Mouse (Mus musculus) CH12.LX (cell line): ENCODE results near the gene Kat2a. TPM values are rescaled to one million over a fixed set of nuclear protein-coding genes. Genes with fewer than 3 reads are reported as not detected.

Experiments
- DNase-seq: peaks from one replicate; pipeline ENCODE4 v3.0.0-alpha.2; 2013; ENCODE audit errors: extremely low read depth
- H3K27ac ChIP-seq: 2 replicates; pipeline ENCODE4 v1.5.1; 2012; ENCODE audit warnings: low read depth, mild to moderate bottlenecking, control low read depth, moderate library complexity; ENCODE audit not compliant: insufficient read depth
- H3K27me3 ChIP-seq: replicated peaks from 2 replicates; pipeline ENCODE3; 2012; ENCODE audit warnings: inconsistent platforms
- H3K36me3 ChIP-seq, 2 experiments: replicated peaks in 1 of 2; 2 replicates each; pipeline versions ENCODE3 to v1.6.1; 2012; ENCODE audit warnings: inconsistent platforms in 1 of 2, low read length in 1 of 2, mild to moderate bottlenecking in 1 of 2, mixed read lengths in 1 of 2, moderate library complexity in 1 of 2; ENCODE audit not compliant: control insufficient read depth in 1 of 2, insufficient read depth in 1 of 2
- H3K4me1 ChIP-seq, 2 experiments: 2 replicates each; pipeline ENCODE4 v1.6.1; 2012; ENCODE audit warnings: inconsistent platforms in 1 of 2, moderate library complexity in 1 of 2; ENCODE audit not compliant: insufficient read depth in 2 of 2, control insufficient read depth in 1 of 2
- H3K4me2 ChIP-seq: 2 replicates; pipeline ENCODE4 v1.6.1; 2012; ENCODE audit warnings: low read depth, mild to moderate bottlenecking, control low read depth; ENCODE audit not compliant: poor library complexity, insufficient read depth, severe bottlenecking
- H3K4me3 ChIP-seq, 3 experiments: fragments of 150-350 bp in 1 of 3; sonication (generic) in 1 of 3; replicated peaks in 1 of 3; 2 replicates each; pipeline versions ENCODE3 to v1.5.1; 2011 to 2012; ENCODE audit warnings: low read depth in 2 of 3, low read length in 2 of 3, mild to moderate bottlenecking in 2 of 3, moderate library complexity in 2 of 3, control low read depth in 1 of 3, improper control_type of control experiment in 1 of 3, inconsistent platforms in 1 of 3, mixed read lengths in 1 of 3; ENCODE audit not compliant: poor library complexity in 1 of 3
- H3K79me2 ChIP-seq: replicated peaks from 2 replicates; pipeline ENCODE4 v1.6.1; 2012; ENCODE audit warnings: mild to moderate bottlenecking, moderate library complexity; ENCODE audit not compliant: control insufficient read depth, poor library complexity, insufficient read depth, severe bottlenecking; ENCODE audit errors: extremely low read depth
- H3K9ac ChIP-seq: 2 replicates; pipeline ENCODE4 v1.6.1; 2012; ENCODE audit warnings: low read depth, mild to moderate bottlenecking, control low read depth, moderate library complexity; ENCODE audit not compliant: insufficient read depth
- H3K9me3 ChIP-seq: replicated peaks from 2 replicates; pipeline ENCODE3; 2012; ENCODE audit warnings: low read length, inconsistent platforms, mixed read lengths
- CHD1 ChIP-seq: IDR thresholded peaks from 2 replicates; pipeline ENCODE4 v1.6.1; 2012; ENCODE audit warnings: low read depth, low read length, improper control_type of control experiment, inconsistent platforms
- CTCF ChIP-seq, 2 experiments: IDR thresholded peaks in 1 of 2; conservative IDR thresholded peaks in 1 of 2; 2 replicates each; pipeline ENCODE4 v1.5.1; 2011 to 2012; ENCODE audit warnings: low read depth in 2 of 2, low read length in 2 of 2, improper control_type of control experiment in 1 of 2, inconsistent platforms in 1 of 2, mild to moderate bottlenecking in 1 of 2, moderate library complexity in 1 of 2
- ELF1 ChIP-seq: IDR thresholded peaks from 2 replicates; pipeline ENCODE4 v1.6.1; 2014; ENCODE audit warnings: low read depth, mild to moderate bottlenecking, inconsistent platforms, low read length, improper control_type of control experiment
- ETS1 ChIP-seq: conservative IDR thresholded peaks from 2 replicates; pipeline ENCODE4 v1.6.1; 2012; ENCODE audit warnings: low read depth, mild to moderate bottlenecking, inconsistent platforms, low read length, improper control_type of control experiment, moderate library complexity
- IRF4 ChIP-seq: IDR thresholded peaks from 2 replicates; pipeline ENCODE4 v1.6.1; 2014; ENCODE audit warnings: low read depth, mild to moderate bottlenecking, inconsistent platforms, low read length, improper control_type of control experiment
- JUND ChIP-seq: conservative IDR thresholded peaks from 2 replicates; pipeline ENCODE4 v1.6.1; 2011; ENCODE audit warnings: low read depth, low read length, improper control_type of control experiment
- MAX ChIP-seq: IDR thresholded peaks from 2 replicates; pipeline ENCODE4 v1.6.1; 2011; ENCODE audit warnings: low read length, improper control_type of control experiment
- MEF2A ChIP-seq: IDR thresholded peaks from 2 replicates; pipeline ENCODE4 v1.6.1; 2014; ENCODE audit warnings: low read depth, mild to moderate bottlenecking, inconsistent platforms, low read length, improper control_type of control experiment, borderline replicate concordance
- MXI1 ChIP-seq: IDR thresholded peaks from 2 replicates; pipeline ENCODE4 v1.6.1; 2011; ENCODE audit warnings: mild to moderate bottlenecking, low read depth, low read length, improper control_type of control experiment
- MYC ChIP-seq: IDR thresholded peaks from 2 replicates; pipeline ENCODE4 v1.6.1; 2011; ENCODE audit warnings: low read depth, mild to moderate bottlenecking, improper control_type of control experiment, low read length
- POLR2A ChIP-seq: IDR thresholded peaks from 2 replicates; pipeline ENCODE4 v1.6.1; 2011; ENCODE audit warnings: low read depth, mild to moderate bottlenecking, improper control_type of control experiment, low read length
- RAD21 ChIP-seq: IDR thresholded peaks from 2 replicates; pipeline ENCODE4 v1.6.1; 2011; ENCODE audit warnings: low read depth, mild to moderate bottlenecking, low read length, improper control_type of control experiment, moderate library complexity
- SIN3A ChIP-seq: IDR thresholded peaks from 2 replicates; pipeline ENCODE4 v1.6.1; 2012; ENCODE audit warnings: low read length, improper control_type of control experiment, inconsistent platforms
- SMC3 ChIP-seq: IDR thresholded peaks from 2 replicates; pipeline ENCODE4 v1.6.1; 2011; ENCODE audit warnings: low read depth, low read length, improper control_type of control experiment
- TBP ChIP-seq: conservative IDR thresholded peaks from 2 replicates; pipeline ENCODE4 v1.6.1; 2011; ENCODE audit warnings: low read depth, low read length, improper control_type of control experiment
- TCF12 ChIP-seq: IDR thresholded peaks from 2 replicates; pipeline ENCODE4 v1.6.1; 2014; ENCODE audit warnings: low read depth, mild to moderate bottlenecking, inconsistent platforms, low read length, improper control_type of control experiment
- UBTF ChIP-seq: IDR thresholded peaks from 2 replicates; pipeline ENCODE4 v1.6.1; 2012; ENCODE audit warnings: low read depth, mild to moderate bottlenecking, inconsistent platforms, low read length, improper control_type of control experiment, moderate library complexity
- ZC3H11A ChIP-seq: IDR thresholded peaks from 2 replicates; pipeline ENCODE4 v1.6.1; 2012; ENCODE audit warnings: low read depth, mild to moderate bottlenecking, inconsistent platforms, low read length, improper control_type of control experiment
- ZMIZ1 ChIP-seq: IDR thresholded peaks from 2 replicates; pipeline ENCODE4 v1.6.1; 2012; ENCODE audit warnings: low read depth, mild to moderate bottlenecking, inconsistent platforms, low read length, improper control_type of control experiment
- ZNF384 ChIP-seq: IDR thresholded peaks from 2 replicates; pipeline ENCODE4 v1.6.1; 2012; ENCODE audit warnings: low read depth, low read length, improper control_type of control experiment, inconsistent platforms
- dilution Hi-C: fragments of 300-500 bp; cut with MboI; formaldehyde crosslinking; loops from 2 replicates; pipeline ENCODE4 v1.14.3; 2020; ENCODE audit warnings: low sequenced_read_pairs; ENCODE audit not compliant: extremely low pct_unique_long_range_greater_than_20kb, extremely low pct_ligation_motif_present
- in situ Hi-C: fragments of 300-500 bp; cut with MboI; formaldehyde crosslinking; loops from 3 replicates; pipeline ENCODE4 v1.14.3; 2019; ENCODE audit warnings: low sequenced_read_pairs, low pct_ligation_motif_present, low pct_unique_long_range_greater_than_20kb, mixed read lengths
- polyA plus RNA-seq: library from polyadenylated mRNA; unstranded; fragments of >175 nt; gene quantifications from 2 replicates; pipeline ENCODE4 v1.2.1, GENCODE M21; 2012; ENCODE audit warnings: low read depth; ENCODE audit not compliant: insufficient read length
- total RNA-seq, 2 experiments: library from RNA; depleted of rRNA; stranded (reverse); fragments of 300-350 nt in 1 of 2; fragments of >200 nt in 1 of 2; gene quantifications; 2 replicates each; pipeline ENCODE4 v1.2.3; 2012 to 2014

Kat2a gene
- total and polyA plus RNA-seq, 3 experiments = 27.2 to 82.9 (median 30.7) TPM

GRCm38 (mm10) chr11:100702906-100703305 lies 9.4 kb downstream of the Kat2a start:
- H3K79me2 ChIP-seq = no peaks in the 10 kb centered on the region
- peak overlapping the region; percentile 41 to 56 (median 50) for H3K4me3 ChIP-seq
- TF ChIP-seq ELF1 (0 out of 2 replicates have a peak, but pooled peaks have one; percentile 5), SIN3A (no peak)
- TF ChIP-seq, all 38 proteins: peak for 1
- dilution Hi-C loops (no loop called here), in situ Hi-C loops (no loop called here)
- peak overlapping the region; percentile 86 for H3K4me2 ChIP-seq
- DNase-seq = no peak
- no peaks in the 10 kb centered on the region for H3K27me3 ChIP-seq
- peak overlapping the region; percentile 50 for H3K9ac ChIP-seq
- H3K9me3 ChIP-seq = no peaks in the 10 kb centered on the region
- peaks cover 22 to 54% of the 10 kb centered on the region in 2 experiments for H3K4me1 ChIP-seq
- peak overlapping the region; percentile 17; the same call in 1 of the 2 replicates for H3K27ac ChIP-seq
- H3K36me3 ChIP-seq = peaks cover 30 to 68% of the 10 kb centered on the region in 2 experiments

DNA sequence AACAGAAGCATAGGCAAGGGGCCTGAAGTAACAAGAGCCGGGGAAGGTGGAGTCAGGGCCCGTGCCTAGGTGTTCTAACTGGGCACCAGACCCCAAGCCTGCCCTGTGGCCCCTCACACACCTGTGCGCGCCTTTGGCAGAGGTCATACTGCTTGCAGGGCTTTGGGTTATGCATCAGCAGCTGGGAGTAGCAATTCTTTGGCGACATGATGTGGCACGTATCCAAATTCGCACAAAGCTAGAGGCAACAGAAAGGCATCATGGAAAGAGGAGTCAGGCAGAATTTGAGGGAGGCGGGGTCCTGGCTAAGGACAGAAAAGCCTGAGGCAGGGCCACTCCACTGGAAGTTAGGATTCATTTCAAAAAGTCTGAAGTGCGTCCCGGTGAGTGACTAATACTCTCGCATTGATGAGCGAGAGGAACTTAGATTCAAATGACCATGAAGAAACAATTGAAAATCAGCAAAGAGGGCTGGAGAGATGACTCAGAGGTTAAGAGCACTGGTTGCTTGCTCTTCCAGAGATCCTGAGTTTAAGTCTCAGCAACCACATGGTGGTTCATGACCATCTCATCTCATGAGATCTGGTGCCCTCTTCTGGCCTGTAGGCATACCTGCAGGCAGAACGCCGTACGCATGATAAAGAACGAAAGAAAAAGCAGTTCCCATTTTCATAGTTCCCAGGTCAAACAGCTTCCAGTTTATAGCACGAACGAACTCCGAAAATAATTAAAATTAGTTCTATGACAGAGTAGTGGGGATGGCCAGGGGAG lies 10.0 kb downstream of the Kat2a start:
- peak; percentile 95 for DNase-seq
- TF ChIP-seq ZMIZ1 (no peak), ZNF384 (peak; percentile 69; the same call in 1 of the 2 replicates), MXI1 (peak; percentile 77), MAX (peak; percentile 93), TBP (0 out of 2 replicates have a peak, but pooled peaks have one; percentile 52), MYC (peak; percentile 100), UBTF (peak; percentile 34; the same call in 1 of the 2 replicates), JUND (peak; percentile 69; the same call in 1 of the 2 replicates), SIN3A (0 out of 2 replicates have a peak, but pooled peaks have one; percentile 55), MEF2A (no peak), POLR2A (no peak; the same call in 1 of the 2 replicates), IRF4 (peak; percentile 84), CTCF (conservative IDR thresholded peaks at IDR 0.05 in 1 of 2, IDR thresholded peaks at IDR 0.05 in 1 of 2; ENCODE audit: low read depth in 2 of 2, low read length in 2 of 2) (peak; percentile 95 to 98), CHD1 (no peak), RAD21 (peak; percentile 95), ETS1 (0 out of 2 replicates have a peak, but pooled peaks have one; percentile 16), ELF1 (peak; percentile 15; the same call in 1 of the 2 replicates), TCF12 (no peak; the same call in 1 of the 2 replicates), ZC3H11A (peak; percentile 78), SMC3 (peak; percentile 91)
- Histone ChIP-seq H3K9ac (peak overlapping the region; percentile 50), H3K27ac (no peak overlapping the region), H3K36me3 (peaks cover 26 to 66% of the 10 kb centered on the region in 2 experiments), H3K79me2 (no peaks in the 10 kb centered on the region), H3K4me2 (peak overlapping the region; percentile 86), H3K4me3 (peak overlapping the region; percentile 41 to 56 (median 50)), H3K4me1 (peaks cover 22 to 48% of the 10 kb centered on the region in 2 experiments), H3K9me3 (no peaks in the 10 kb centered on the region), H3K27me3 (no peaks in the 10 kb centered on the region)
- in situ Hi-C loops (no loop called here), dilution Hi-C loops (no loop called here)
